Mouse (Mus musculus): Measurements from ENCODE around the gene Amotl1. TPM values are rescaled to one million over a fixed set of nuclear protein-coding genes. Genes with fewer than 3 reads are reported as not detected.

Amotl1 gene
- total and polyA plus RNA-seq, 3 experiments = 2.3 to 4.9 (median 3.1) TPM

- DNase-seq (ENCODE audit: low spot score) = no peak
- no peak for ATAC-seq (ENCODE audit: extremely low read depth, insufficient number of reproducible peaks, low FRiP score, poor library complexity, severe bottlenecking)
- Histone ChIP-seq H3K9me3 (replicated peaks) (no peaks in the 10 kb centered on the region), H3K36me3 (replicated peaks) (peaks cover 9% of the 10 kb centered on the region), H3K4me1 (ENCODE audit: insufficient read depth, low read depth, low read length) (no peaks in the 10 kb centered on the region), H3K27me3 (ENCODE audit: insufficient read depth, low read length) (no peaks in the 10 kb centered on the region), H3K4me3 (ENCODE audit: low read depth, low read length) (no peak overlapping the region)
- TF ChIP-seq GATA2 (IDR thresholded peaks at IDR 0.05; ENCODE audit: borderline replicate concordance, low read depth, low read length) (no peak), GATA1 (IDR thresholded peaks at IDR 0.05; ENCODE audit: borderline replicate concordance, low read length) (no peak), POLR2AphosphoS5 (IDR thresholded peaks at IDR 0.05; ENCODE audit: insufficient replicate concordance, low read depth, low read length) (no peak), CTCF (IDR thresholded peaks at IDR 0.05; ENCODE audit: low read depth, low read length) (no peak), TAL1 (conservative IDR thresholded peaks at IDR 0.05; ENCODE audit: low read depth, low read length) (no peak)
Measured at GRCm38 (mm10) chr9:14596427-14596826, 48.4 kb downstream of the Amotl1 start.

- Histone ChIP-seq H3K9me3 (replicated peaks) (no peaks in the 10 kb centered on the region), H3K36me3 (replicated peaks) (peaks cover 9% of the 10 kb centered on the region), H3K4me3 (ENCODE audit: low read depth, low read length) (no peak overlapping the region), H3K4me1 (ENCODE audit: insufficient read depth, low read depth, low read length) (no peaks in the 10 kb centered on the region), H3K27me3 (ENCODE audit: insufficient read depth, low read length) (no peaks in the 10 kb centered on the region)
- TF ChIP-seq CTCF (IDR thresholded peaks at IDR 0.05; ENCODE audit: low read depth, low read length) (no peak), POLR2AphosphoS5 (IDR thresholded peaks at IDR 0.05; ENCODE audit: insufficient replicate concordance, low read depth, low read length) (no peak), GATA1 (IDR thresholded peaks at IDR 0.05; ENCODE audit: borderline replicate concordance, low read length) (no peak), TAL1 (conservative IDR thresholded peaks at IDR 0.05; ENCODE audit: low read depth, low read length) (no peak), GATA2 (IDR thresholded peaks at IDR 0.05; ENCODE audit: borderline replicate concordance, low read depth, low read length) (no peak)
- DNase-seq (ENCODE audit: low spot score) = no peak
- ATAC-seq (ENCODE audit: extremely low read depth, insufficient number of reproducible peaks, low FRiP score, poor library complexity, severe bottlenecking) = no peak
Measured at GRCm38 (mm10) chr9:14595893-14596292, 49.0 kb downstream of the Amotl1 start.

- Histone ChIP-seq H3K4me1 (ENCODE audit: insufficient read depth, low read depth, low read length) (no peaks in the 10 kb centered on the region), H3K4me3 (ENCODE audit: low read depth, low read length) (no peak overlapping the region), H3K36me3 (replicated peaks) (peaks cover 9% of the 10 kb centered on the region), H3K9me3 (replicated peaks) (no peaks in the 10 kb centered on the region), H3K27me3 (ENCODE audit: insufficient read depth, low read length) (no peaks in the 10 kb centered on the region)
- DNase-seq (ENCODE audit: low spot score) (no peak), ATAC-seq (ENCODE audit: extremely low read depth, insufficient number of reproducible peaks, low FRiP score, poor library complexity, severe bottlenecking) (no peak)
- no peak for TF ChIP-seq POLR2AphosphoS5 (IDR thresholded peaks at IDR 0.05; ENCODE audit: insufficient replicate concordance, low read depth, low read length)
- no peak for TF ChIP-seq CTCF (IDR thresholded peaks at IDR 0.05; ENCODE audit: low read depth, low read length)
- no peak for TF ChIP-seq GATA1 (IDR thresholded peaks at IDR 0.05; ENCODE audit: borderline replicate concordance, low read length)
- TF ChIP-seq GATA2 (IDR thresholded peaks at IDR 0.05; ENCODE audit: borderline replicate concordance, low read depth, low read length) = no peak
- TF ChIP-seq TAL1 (conservative IDR thresholded peaks at IDR 0.05; ENCODE audit: low read depth, low read length) = no peak
Measured at GRCm38 (mm10) chr9:14593880-14594279, 51.0 kb downstream of the Amotl1 start.

- H3K9me3 ChIP-seq (replicated peaks) = no peaks in the 10 kb centered on the region
- no peak for ATAC-seq (ENCODE audit: extremely low read depth, insufficient number of reproducible peaks, low FRiP score, poor library complexity, severe bottlenecking)
- TF ChIP-seq TAL1 (conservative IDR thresholded peaks at IDR 0.05; ENCODE audit: low read depth, low read length) (no peak), GATA2 (IDR thresholded peaks at IDR 0.05; ENCODE audit: borderline replicate concordance, low read depth, low read length) (no peak), POLR2AphosphoS5 (IDR thresholded peaks at IDR 0.05; ENCODE audit: insufficient replicate concordance, low read depth, low read length) (no peak), CTCF (IDR thresholded peaks at IDR 0.05; ENCODE audit: low read depth, low read length) (no peak), GATA1 (IDR thresholded peaks at IDR 0.05; ENCODE audit: borderline replicate concordance, low read length) (no peak)
- no peaks in the 10 kb centered on the region for H3K4me1 ChIP-seq (ENCODE audit: insufficient read depth, low read depth, low read length)
- no peak overlapping the region for H3K4me3 ChIP-seq (ENCODE audit: low read depth, low read length)
- peaks cover 9% of the 10 kb centered on the region for H3K36me3 ChIP-seq (replicated peaks)
- H3K27me3 ChIP-seq (ENCODE audit: insufficient read depth, low read length) = no peaks in the 10 kb centered on the region
- no peak for DNase-seq (ENCODE audit: low spot score)
Measured at GRCm38 (mm10) chr9:14590666-14591065, 54.2 kb downstream of the Amotl1 start.

GRCm38 (mm10) chr9:14588690-14589089 is 56.2 kb downstream of the Amotl1 start:
- DNase-seq (ENCODE audit: low spot score) (no peak), ATAC-seq (ENCODE audit: extremely low read depth, insufficient number of reproducible peaks, low FRiP score, poor library complexity, severe bottlenecking) (no peak)

GRCm38 (mm10) chr9:14585702-14586101 is 59.2 kb downstream of the Amotl1 start:
- H3K27me3 ChIP-seq (ENCODE audit: insufficient read depth, low read length) = no peaks in the 10 kb centered on the region
- DNase-seq (ENCODE audit: low spot score) = no peak
- H3K9me3 ChIP-seq (replicated peaks) = no peaks in the 10 kb centered on the region
- H3K36me3 ChIP-seq (replicated peaks) = no peaks in the 10 kb centered on the region
- no peaks in the 10 kb centered on the region for H3K4me1 ChIP-seq (ENCODE audit: insufficient read depth, low read depth, low read length)
- TF ChIP-seq GATA1 (IDR thresholded peaks at IDR 0.05; ENCODE audit: borderline replicate concordance, low read length) = no peak
- no peak for TF ChIP-seq POLR2AphosphoS5 (IDR thresholded peaks at IDR 0.05; ENCODE audit: insufficient replicate concordance, low read depth, low read length)
- TF ChIP-seq CTCF (IDR thresholded peaks at IDR 0.05; ENCODE audit: low read depth, low read length) = no peak
- no peak for TF ChIP-seq TAL1 (conservative IDR thresholded peaks at IDR 0.05; ENCODE audit: low read depth, low read length)
- TF ChIP-seq GATA2 (IDR thresholded peaks at IDR 0.05; ENCODE audit: borderline replicate concordance, low read depth, low read length) = no peak
- no peak for ATAC-seq (ENCODE audit: extremely low read depth, insufficient number of reproducible peaks, low FRiP score, poor library complexity, severe bottlenecking)
- H3K4me3 ChIP-seq (ENCODE audit: low read depth, low read length) = no peak overlapping the region

More at GRCm38 (mm10) chr9:14588690-14589089, 56.2 kb downstream of the Amotl1 start:
- Histone ChIP-seq H3K27me3 (ENCODE audit: insufficient read depth, low read length) (no peaks in the 10 kb centered on the region), H3K4me1 (ENCODE audit: insufficient read depth, low read depth, low read length) (no peaks in the 10 kb centered on the region), H3K4me3 (ENCODE audit: low read depth, low read length) (no peak overlapping the region), H3K9me3 (replicated peaks) (no peaks in the 10 kb centered on the region), H3K36me3 (replicated peaks) (peaks cover 9% of the 10 kb centered on the region)
- TF ChIP-seq GATA2 (IDR thresholded peaks at IDR 0.05; ENCODE audit: borderline replicate concordance, low read depth, low read length) (no peak), CTCF (IDR thresholded peaks at IDR 0.05; ENCODE audit: low read depth, low read length) (no peak), GATA1 (IDR thresholded peaks at IDR 0.05; ENCODE audit: borderline replicate concordance, low read length) (no peak), TAL1 (conservative IDR thresholded peaks at IDR 0.05; ENCODE audit: low read depth, low read length) (no peak), POLR2AphosphoS5 (IDR thresholded peaks at IDR 0.05; ENCODE audit: insufficient replicate concordance, low read depth, low read length) (no peak)

Measured in G1E (cell line).